Mouse (Mus musculus) cerebellum, adult 18-20 months (tissue): ENCODE data around the gene Pbrm1.

Experiments
- DNase-seq, 2 experiments: peaks; one replicate each; pipeline ENCODE4 v3.0.0; 2021

Gene Pbrm1

GRCm38 (mm10) chr14:31169508-31169907, 150.6 kb downstream of the Pbrm1 start:
- DNase-seq, result no peak

- no peak for DNase-seq
Observed at GRCm38 (mm10) chr14:31170963-31171362, 152.0 kb downstream of the Pbrm1 start.
